Mouse (Mus musculus): ENCODE data around the gene Abcc9. TPM values are rescaled to one million over a fixed set of nuclear protein-coding genes. Genes with fewer than 3 reads are reported as not detected.
"Not testable (repeated sequence)": the region's sequence is repeated elsewhere in the genome, so short reads cannot be mapped to it uniquely, and the experiment has no call there.

Gene Abcc9
- polyA plus RNA-seq, 1 experiment from 2014 or later = 1.9 TPM

DNA sequence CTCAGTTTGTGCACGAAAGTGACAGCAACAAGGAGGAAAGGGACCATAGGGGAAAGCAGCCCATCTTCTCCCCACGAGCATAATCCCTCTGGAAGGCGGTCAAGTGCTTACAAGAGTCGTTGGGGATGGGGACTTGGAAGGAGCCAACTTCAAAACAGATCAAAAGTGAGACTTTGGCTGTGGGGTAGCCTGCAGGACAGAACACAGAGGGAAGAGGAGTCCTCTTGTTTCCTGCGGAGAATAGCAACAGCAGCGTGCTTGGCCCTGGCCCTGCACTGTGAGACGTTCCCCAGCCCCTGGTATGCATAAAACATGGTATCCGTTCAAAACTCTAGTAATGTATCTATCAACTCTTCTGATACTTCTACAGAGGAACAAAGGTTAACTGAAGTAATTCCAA lies 1.4 kb downstream of the Abcc9 start:
- WGBS = 72% methylated on average over 8 of the region's 8 CpGs
- H3K4me3 ChIP-seq (replicated peaks) = no peak overlapping the region
- H3K36me3 ChIP-seq (replicated peaks) = no peaks in the 10 kb centered on the region
- no peak overlapping the region for H3K9ac ChIP-seq
- H3K9me3 ChIP-seq = no peaks in the 10 kb centered on the region
- H3K4me1 ChIP-seq = peaks cover 10% of the 10 kb centered on the region
- no peak overlapping the region for H3K27ac ChIP-seq
- no peak for ATAC-seq (ENCODE audit: low FRiP score)
- H3K4me2 ChIP-seq = no peak overlapping the region
- peaks cover 18% of the 10 kb centered on the region; the same call in 1 of the 2 replicates for H3K27me3 ChIP-seq

DNA sequence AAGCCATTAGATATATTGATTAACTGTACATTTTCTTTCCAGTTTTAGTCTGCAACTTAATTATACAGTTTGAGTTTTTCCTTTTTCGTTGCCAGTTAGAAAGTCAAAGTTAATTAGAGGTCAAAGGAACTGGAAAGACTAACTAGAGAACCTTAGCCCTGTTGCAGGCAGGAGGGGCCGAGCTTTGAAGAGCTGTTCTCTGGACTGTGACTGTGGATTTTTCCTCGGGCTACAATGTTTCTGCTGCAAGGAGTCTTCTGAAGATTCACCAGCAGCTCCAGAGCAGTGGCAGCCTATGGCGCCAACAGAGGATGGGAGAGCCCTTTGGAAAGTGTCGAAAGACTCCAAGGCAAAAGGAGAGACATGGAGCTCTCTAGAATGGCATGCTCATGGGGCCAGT lies 10.0 kb downstream of the Abcc9 start:
- Histone ChIP-seq H3K4me3 (replicated peaks) (no peak overlapping the region), H3K4me1 (no peaks in the 10 kb centered on the region), H3K36me3 (replicated peaks) (no peaks in the 10 kb centered on the region), H3K9me3 (no peaks in the 10 kb centered on the region), H3K27me3 (no peaks in the 10 kb centered on the region), H3K9ac (no peak overlapping the region), H3K27ac (no peak overlapping the region), H3K4me2 (no peak overlapping the region)
- 84% methylated on average over 5 of the region's 5 CpGs for WGBS
- no peak for ATAC-seq (ENCODE audit: low FRiP score)

- no peaks in the 10 kb centered on the region for H3K36me3 ChIP-seq (replicated peaks)
- ATAC-seq (ENCODE audit: low FRiP score) = no peak
- H3K4me2 ChIP-seq = no peak overlapping the region
- no peaks in the 10 kb centered on the region for H3K9me3 ChIP-seq
- no peak overlapping the region for H3K4me3 ChIP-seq (replicated peaks)
- no peak overlapping the region for H3K9ac ChIP-seq
- no peaks in the 10 kb centered on the region for H3K27me3 ChIP-seq
- H3K4me1 ChIP-seq = no peaks in the 10 kb centered on the region
- WGBS = 92% methylated on average over 11 of the region's 11 CpGs
- no peak overlapping the region for H3K27ac ChIP-seq
Measured at GRCm38 (mm10) chr6:142689673-142690072, 12.4 kb downstream of the Abcc9 start.

GRCm38 (mm10) chr6:142682985-142683691 lies 19.0 kb downstream of the Abcc9 start:
- Histone ChIP-seq H3K4me3 (replicated peaks) (no peak overlapping the region), H3K9me3 (no peaks in the 10 kb centered on the region), H3K4me2 (no peak overlapping the region), H3K9ac (no peak overlapping the region), H3K27ac (no peak overlapping the region), H3K36me3 (replicated peaks) (no peaks in the 10 kb centered on the region), H3K27me3 (no peaks in the 10 kb centered on the region), H3K4me1 (no peaks in the 10 kb centered on the region)
- 86% methylated on average over 7 of the region's 7 CpGs for WGBS
- ATAC-seq (ENCODE audit: low FRiP score) = no peak

DNA sequence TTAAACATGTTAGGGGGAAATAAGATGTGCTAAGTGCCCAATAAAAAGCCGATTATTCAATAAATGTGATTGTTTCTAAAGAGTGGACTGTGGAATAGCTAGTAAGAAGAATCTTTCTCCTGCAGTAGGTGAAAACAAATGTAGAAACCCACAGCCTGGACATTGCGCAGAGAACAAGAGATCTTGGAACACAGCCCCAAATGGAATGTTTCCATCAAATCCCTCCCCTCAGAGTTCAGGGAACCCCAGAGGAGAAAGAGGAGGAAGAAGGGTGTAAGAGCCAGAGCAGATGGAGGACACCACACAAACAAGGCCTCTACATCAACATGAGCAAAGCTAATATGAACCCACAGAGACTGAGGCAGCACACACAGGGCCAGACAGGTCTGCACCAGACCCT lies 32.1 kb downstream of the Abcc9 start:
- Histone ChIP-seq H3K36me3 (replicated peaks) (no peaks in the 10 kb centered on the region), H3K9ac (no peak overlapping the region), H3K27me3 (no peaks in the 10 kb centered on the region), H3K9me3 (no peaks in the 10 kb centered on the region), H3K4me2 (no peak overlapping the region), H3K4me3 (replicated peaks) (no peak overlapping the region), H3K4me1 (no peaks in the 10 kb centered on the region), H3K27ac (no peak overlapping the region)
- 95% methylated on average over 2 of the region's 2 CpGs for WGBS
- ATAC-seq (ENCODE audit: low FRiP score) = no peak

GRCm38 (mm10) chr6:142669343-142669742 lies 32.8 kb downstream of the Abcc9 start:
- Histone ChIP-seq H3K36me3 (replicated peaks) (no peaks in the 10 kb centered on the region), H3K9me3 (no peaks in the 10 kb centered on the region), H3K4me2 (no peak overlapping the region), H3K27me3 (no peaks in the 10 kb centered on the region), H3K27ac (no peak overlapping the region), H3K4me3 (replicated peaks) (no peak overlapping the region), H3K9ac (no peak overlapping the region), H3K4me1 (no peaks in the 10 kb centered on the region)
- ATAC-seq (ENCODE audit: low FRiP score) = no peak
- WGBS = 98% methylated on average over 6 of the region's 6 CpGs

GRCm38 (mm10) chr6:142668831-142669230 lies 33.3 kb downstream of the Abcc9 start:
- Histone ChIP-seq H3K4me3 (replicated peaks) (no peak overlapping the region), H3K9me3 (no peaks in the 10 kb centered on the region), H3K27ac (no peak overlapping the region), H3K36me3 (replicated peaks) (no peaks in the 10 kb centered on the region), H3K9ac (no peak overlapping the region), H3K4me1 (no peaks in the 10 kb centered on the region), H3K4me2 (no peak overlapping the region), H3K27me3 (no peaks in the 10 kb centered on the region)
- no peak for ATAC-seq (ENCODE audit: low FRiP score)
- 92% methylated on average over 6 of the region's 6 CpGs for WGBS

DNA sequence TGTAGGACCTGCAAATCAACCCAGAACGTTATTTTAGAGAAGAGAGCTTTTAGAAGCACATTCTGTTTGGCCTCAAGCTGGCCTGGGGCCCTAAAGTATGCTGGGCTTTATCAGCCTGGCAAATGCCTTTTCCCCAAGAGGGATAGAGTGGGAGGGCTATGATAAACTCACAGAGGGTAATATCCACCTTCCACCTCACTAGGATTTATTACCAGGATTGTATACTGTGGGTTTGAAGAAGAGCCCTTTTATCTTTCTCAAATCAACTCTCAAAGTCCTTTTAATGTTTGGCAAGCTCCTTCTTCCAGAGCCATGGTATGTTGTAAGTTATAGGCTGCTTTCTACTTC lies 33.7 kb downstream of the Abcc9 start:
- no peaks in the 10 kb centered on the region for H3K9me3 ChIP-seq
- H3K4me3 ChIP-seq (replicated peaks) = no peak overlapping the region
- H3K27me3 ChIP-seq = no peaks in the 10 kb centered on the region
- no peak overlapping the region for H3K9ac ChIP-seq
- H3K4me2 ChIP-seq = no peak overlapping the region
- 73% methylated on average over 1 of the region's 1 CpGs for WGBS
- no peaks in the 10 kb centered on the region for H3K36me3 ChIP-seq (replicated peaks)
- H3K27ac ChIP-seq = no peak overlapping the region
- ATAC-seq (ENCODE audit: low FRiP score) = no peak
- no peaks in the 10 kb centered on the region for H3K4me1 ChIP-seq

- Histone ChIP-seq H3K4me1 (no peaks in the 10 kb centered on the region), H3K4me3 (replicated peaks) (no peak overlapping the region), H3K27me3 (no peaks in the 10 kb centered on the region), H3K9me3 (no peaks in the 10 kb centered on the region), H3K4me2 (no peak overlapping the region), H3K36me3 (replicated peaks) (no peaks in the 10 kb centered on the region), H3K27ac (no peak overlapping the region), H3K9ac (no peak overlapping the region)
- no peak for ATAC-seq (ENCODE audit: low FRiP score)
- 85% methylated on average over 7 of the region's 7 CpGs for WGBS
Measured at GRCm38 (mm10) chr6:142667701-142668418, 34.3 kb downstream of the Abcc9 start.

DNA sequence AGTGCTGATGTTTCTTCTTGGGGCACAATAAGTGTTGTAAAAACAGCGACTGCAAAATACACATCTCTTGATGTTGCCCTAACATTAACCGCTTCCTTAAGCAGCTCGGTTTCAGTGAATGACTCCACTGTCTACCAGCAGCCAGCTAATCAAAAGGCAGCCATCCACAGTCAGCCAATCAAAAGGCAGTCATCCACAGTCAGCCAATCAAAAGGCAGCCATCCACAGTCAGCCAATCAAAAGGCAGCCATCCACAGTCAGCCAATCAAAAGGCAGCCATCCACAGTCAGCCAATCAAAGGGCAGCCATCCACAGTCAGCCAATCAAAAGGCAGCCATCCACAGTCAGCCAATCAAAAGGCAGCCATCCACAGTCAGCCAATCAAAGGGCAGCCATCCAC lies 40.1 kb downstream of the Abcc9 start:
- not testable (repeated sequence) for H3K9me3 ChIP-seq; H3K4me1 ChIP-seq; H3K27ac ChIP-seq; ATAC-seq (ENCODE audit: low FRiP score); H3K27me3 ChIP-seq; H3K9ac ChIP-seq; H3K36me3 ChIP-seq (replicated peaks); H3K4me2 ChIP-seq; H3K4me3 ChIP-seq (replicated peaks)
- WGBS = 97% methylated on average over 3 of the region's 3 CpGs

DNA sequence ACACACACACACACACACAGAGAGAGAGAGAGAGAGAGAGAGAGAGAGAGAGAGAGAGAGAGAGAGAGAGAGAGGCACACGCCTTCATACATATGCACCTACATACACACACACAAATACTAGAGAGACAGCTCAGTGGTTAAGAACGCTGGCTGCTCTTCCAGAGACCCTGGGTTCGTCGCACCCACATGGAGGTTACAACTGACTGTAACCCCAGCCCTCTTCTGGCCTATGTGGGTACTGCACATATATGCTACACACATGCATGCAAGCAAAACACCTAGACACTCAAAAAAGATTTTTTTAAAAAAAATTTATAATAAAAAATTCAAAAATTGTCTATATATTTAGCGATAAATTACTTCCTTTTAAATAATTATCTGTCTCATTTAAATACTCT lies 43.1 kb downstream of the Abcc9 start:
- H3K36me3 ChIP-seq (replicated peaks) = no peaks in the 10 kb centered on the region
- H3K4me3 ChIP-seq (replicated peaks) = no peak overlapping the region
- H3K9ac ChIP-seq = no peak overlapping the region
- no peaks in the 10 kb centered on the region for H3K4me1 ChIP-seq
- H3K27me3 ChIP-seq = no peaks in the 10 kb centered on the region
- H3K27ac ChIP-seq = no peak overlapping the region
- no peak overlapping the region for H3K4me2 ChIP-seq
- ATAC-seq (ENCODE audit: low FRiP score) = no peak
- no peaks in the 10 kb centered on the region for H3K9me3 ChIP-seq
- WGBS = 54% methylated on average over 5 of the region's 5 CpGs

GRCm38 (mm10) chr6:142654561-142654960 lies 47.6 kb downstream of the Abcc9 start:
- Histone ChIP-seq H3K27ac (no peak overlapping the region), H3K9ac (no peak overlapping the region), H3K4me3 (replicated peaks) (no peak overlapping the region), H3K4me2 (no peak overlapping the region), H3K9me3 (no peaks in the 10 kb centered on the region), H3K36me3 (replicated peaks) (no peaks in the 10 kb centered on the region), H3K4me1 (no peaks in the 10 kb centered on the region), H3K27me3 (no peaks in the 10 kb centered on the region)
- 58% methylated on average over 5 of the region's 5 CpGs for whole genome bisulfite sequencing
- ATAC-seq (ENCODE audit: low FRiP score) = no peak

- H3K36me3 ChIP-seq (replicated peaks) = no peaks in the 10 kb centered on the region
- no peak for ATAC-seq (ENCODE audit: low FRiP score)
- whole genome bisulfite sequencing = 83% methylated on average over 1 of the region's 1 CpGs
Measured at GRCm38 (mm10) chr6:142652175-142652574, 49.9 kb downstream of the Abcc9 start.

More at GRCm38 (mm10) chr6:142652175-142652574, 49.9 kb downstream of the Abcc9 start:
- H3K4me1 ChIP-seq = no peaks in the 10 kb centered on the region
- no peak overlapping the region for H3K27ac ChIP-seq
- no peaks in the 10 kb centered on the region for H3K9me3 ChIP-seq
- H3K9ac ChIP-seq = no peak overlapping the region
- no peak overlapping the region for H3K4me2 ChIP-seq
- H3K4me3 ChIP-seq (replicated peaks) = no peak overlapping the region
- H3K27me3 ChIP-seq = no peaks in the 10 kb centered on the region
